Mouse (Mus musculus): ENCODE data around the gene Mios. TPM values are rescaled to one million over a fixed set of nuclear protein-coding genes. Genes with fewer than 3 reads are reported as not detected.

Mios gene
- polyA plus RNA-seq, 1 experiment from 2014 or later = 23.9 TPM

- Histone ChIP-seq H3K9me3 (no peaks in the 10 kb centered on the region), H3K27me3 (no peaks in the 10 kb centered on the region), H3K36me3 (no peaks in the 10 kb centered on the region), H3K4me2 (no peak overlapping the region), H3K27ac (no peak overlapping the region), H3K4me3 (no peak overlapping the region), H3K9ac (no peak overlapping the region), H3K4me1 (no peaks in the 10 kb centered on the region)
- WGBS = 50% methylated on average over 3 of the region's 3 CpGs
- ATAC-seq (ENCODE audit: insufficient number of reproducible peaks, low FRiP score, low TSS enrichment, low read depth) = no peak
These were observed 76.5 kb downstream of the Mios start for GRCm38 (mm10) chr6:8285401-8285960.

Other genes with a start within 250 kb of the Mios start
- 0.33 and 0.37 TPM in 2 replicates for gene Col28a1, start 16.6 kb upstream of the Mios start, polyA plus RNA-seq (2015; fragmentation: Nextera tagmentation; extraction: Ambion mirVana)
- gene Rpa3, start 50.0 kb downstream of the Mios start, polyA plus RNA-seq (2015; fragmentation: Nextera tagmentation; extraction: Ambion mirVana) = 97.2 and 111 TPM in 2 replicates
- 16.1 TPM in 2 replicates for gene Umad1, start 50.1 kb downstream of the Mios start, polyA plus RNA-seq (2015; fragmentation: Nextera tagmentation; extraction: Ambion mirVana)
- 8.0 and 9.7 TPM in 2 replicates for gene Gm45062, start 50.2 kb downstream of the Mios start, polyA plus RNA-seq (2015; fragmentation: Nextera tagmentation; extraction: Ambion mirVana)

All from limb, embryonic 15.5 days (tissue).